Mouse (Mus musculus) lung, postnatal 0 days (tissue): ENCODE data around the gene Zfp704.

ENCODE experiments used
- CTCF ChIP-seq: IDR thresholded peaks from 2 replicates; pipeline ENCODE4 v1.5.1; 2016; ENCODE audit warnings: antibody characterized with exemption, mild to moderate bottlenecking
- EP300 ChIP-seq: IDR thresholded peaks from 2 replicates; pipeline ENCODE4 v1.6.1; 2016; ENCODE audit warnings: antibody characterized with exemption, mild to moderate bottlenecking, control low read depth

- TF ChIP-seq CTCF (no peak), EP300 (no peak)
Observed at GRCm38 (mm10) chr3:9499489-9499888, 110.4 kb downstream of the Zfp704 start.
